Mouse (Mus musculus): ENCODE data around the gene Pcif1. TPM values are rescaled to one million over a fixed set of nuclear protein-coding genes. Genes with fewer than 3 reads are reported as not detected.
"Not testable (repeated sequence)": the region's sequence is repeated elsewhere in the genome, so short reads cannot be mapped to it uniquely, and the experiment has no call there.

The Pcif1 gene
- total RNA-seq (2021): 10 to 100 TPM; 42.1 to 43.3 TPM
- long read RNA-seq, experiment 1, full-length matches to known transcripts: 86 of 107 reads
- long read RNA-seq, experiment 1, partial matches to known transcripts: 7 of 107 reads
- long read RNA-seq, experiment 1, other reads (novel, unspliced or antisense): 14 of 107 reads
- long read RNA-seq, experiment 2, full-length matches to known transcripts: 66 of 94 reads
- long read RNA-seq, experiment 2, partial matches to known transcripts: 12 of 94 reads
- long read RNA-seq, experiment 2, other reads (novel, unspliced or antisense): 16 of 94 reads

DNA sequence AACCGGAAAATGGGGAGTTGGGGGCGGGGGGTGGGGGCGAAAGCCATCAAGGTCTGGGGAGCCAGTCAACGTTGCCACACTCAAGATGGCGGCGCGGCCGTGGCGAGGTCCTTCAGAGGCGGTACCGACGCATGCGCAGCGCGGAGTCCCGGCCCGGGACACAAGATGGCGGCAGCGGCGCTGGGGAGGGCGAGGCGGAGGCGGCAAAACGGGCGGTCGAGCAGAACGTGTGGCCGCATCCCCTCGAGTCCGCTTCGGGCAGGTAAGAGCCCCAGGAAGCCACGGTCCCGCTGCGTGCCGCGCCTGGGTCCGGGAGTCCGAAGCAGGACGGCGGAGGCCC is at the start of gene Pcif1:
TSS of gene Pcif1 (plus strand) at position 77 of the 340 bp plus-strand sequence.
- peak; percentile 94 for DNase-seq (ENCODE audit: low spot score in 2 of 2)

DNA sequence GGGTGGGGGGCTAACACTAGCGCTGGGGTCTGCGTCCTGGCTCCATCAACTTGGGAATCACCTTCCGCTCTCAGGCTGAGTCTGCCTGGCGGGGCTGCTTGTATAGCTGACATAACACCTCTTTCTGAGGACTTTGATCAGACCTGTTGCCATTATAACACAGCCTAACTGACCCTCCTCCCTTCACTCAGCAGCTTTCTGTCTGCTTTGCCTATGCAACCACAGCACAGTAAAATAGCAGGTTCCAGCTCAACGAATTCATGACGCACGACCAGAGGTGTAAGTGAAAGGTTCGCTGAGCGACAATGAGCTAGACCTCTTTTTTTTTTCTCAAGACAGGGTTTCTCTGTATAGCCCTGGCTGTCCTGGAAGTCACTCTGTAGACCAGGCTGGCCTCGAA is 48.1 kb upstream of the Pcif1 start:
- no peak for DNase-seq (ENCODE audit: low spot score in 2 of 2)

DNA sequence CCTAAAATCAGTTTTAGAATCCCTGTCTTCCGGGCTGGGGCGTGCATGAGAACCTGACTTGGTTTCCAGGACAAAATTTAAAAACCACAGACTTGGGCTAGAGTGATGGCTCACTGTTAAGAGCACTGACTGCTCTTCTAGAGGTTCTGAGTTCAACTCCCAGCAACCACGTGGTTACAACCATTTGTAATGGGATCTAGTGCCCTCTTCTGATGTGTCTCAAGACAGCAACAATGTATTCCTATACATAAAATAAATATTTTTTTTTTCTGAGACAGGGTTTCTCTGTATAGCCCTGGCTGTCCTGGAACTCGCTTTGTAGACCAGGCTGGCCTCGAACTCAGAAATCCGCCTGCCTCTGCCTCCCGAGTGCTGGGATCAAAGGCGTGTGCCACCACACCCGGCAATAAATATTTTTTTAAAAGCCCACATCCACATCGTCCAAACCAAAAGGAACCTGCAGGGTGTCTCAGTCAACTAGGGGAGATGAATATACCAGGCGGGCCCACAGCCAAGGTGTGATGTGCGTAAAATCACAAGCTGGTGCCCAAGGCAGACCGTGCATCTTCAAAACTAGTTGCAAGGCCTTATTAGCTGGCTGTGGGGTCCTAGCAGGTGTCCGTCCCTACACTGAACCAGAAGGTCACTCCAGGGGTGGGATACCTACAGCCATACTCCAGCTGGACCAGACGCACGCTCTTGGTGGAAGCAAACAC is 46.9 kb upstream of the Pcif1 start:
- DNase-seq (ENCODE audit: low spot score in 2 of 2): no peak

DNA sequence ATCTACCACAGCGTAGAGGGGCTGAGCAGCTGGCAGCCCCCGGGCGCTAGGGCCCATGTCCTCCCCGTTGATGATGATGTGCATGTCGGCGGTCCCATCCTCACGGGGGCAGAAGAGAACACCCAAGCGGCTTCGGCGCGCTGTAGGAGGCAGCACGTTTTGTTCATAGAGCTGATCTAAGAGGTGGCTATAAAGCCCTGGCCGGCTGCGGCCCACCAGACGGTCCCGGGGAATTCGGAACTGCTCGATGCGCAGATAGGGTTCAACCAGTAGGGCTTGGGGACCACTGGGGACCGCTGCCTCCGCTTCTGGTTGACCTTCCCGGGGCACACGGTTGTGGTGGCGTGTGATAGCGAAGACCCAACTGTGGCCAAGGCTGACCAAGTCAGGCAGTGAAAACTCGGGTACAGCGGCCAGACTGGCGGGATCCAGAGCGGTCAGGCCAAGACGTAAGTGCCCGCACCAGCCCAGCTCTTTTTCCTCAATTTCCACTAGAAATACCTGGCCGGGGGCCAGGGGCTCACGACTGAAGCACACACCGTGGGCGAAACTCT is 46.3 kb upstream of the Pcif1 start, which contains the start of gene Ctsa:
TSS of gene Ctsa (plus strand) at position 126 of the 554 bp plus-strand sequence.
- peak; percentile 51 to 73 for DNase-seq (ENCODE audit: low spot score in 2 of 2)

DNA sequence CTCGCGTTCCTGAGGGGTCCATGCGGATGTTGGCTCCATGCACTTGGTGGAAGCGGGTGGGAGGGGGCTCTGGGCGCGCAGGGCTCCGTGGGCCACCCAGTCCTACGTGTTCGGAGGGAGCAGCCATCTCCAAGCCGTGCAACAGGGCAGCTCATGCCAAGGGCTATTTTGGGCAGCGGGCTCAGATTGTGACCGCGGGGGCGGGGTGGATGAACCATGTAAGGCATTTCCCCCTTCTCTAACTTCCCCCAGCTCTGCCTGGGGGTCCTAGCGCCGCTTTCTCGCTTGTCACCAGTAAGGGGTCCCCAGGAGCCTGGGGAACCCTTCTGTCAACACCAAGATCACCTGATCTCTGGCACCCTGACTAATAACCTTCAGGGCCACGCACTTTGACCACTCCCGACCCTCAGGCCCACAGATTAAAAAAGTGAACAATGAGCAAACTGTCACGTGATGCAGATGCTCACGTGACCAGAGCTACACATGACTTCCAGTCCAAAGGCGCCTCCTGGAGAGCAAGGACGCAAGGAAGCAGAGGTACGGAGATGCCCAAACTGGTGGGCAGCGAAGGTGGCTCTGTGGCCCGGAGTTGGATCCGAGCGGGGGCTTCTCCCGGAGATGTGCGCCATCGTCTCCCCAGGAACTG is 45.7 kb upstream of the Pcif1 start, which contains the start of gene Neurl2:
TSS of gene Neurl2 (minus strand) at position 143 of the 646 bp plus-strand sequence.
- peak; percentile 84 to 93 for DNase-seq (ENCODE audit: low spot score in 2 of 2)

DNA sequence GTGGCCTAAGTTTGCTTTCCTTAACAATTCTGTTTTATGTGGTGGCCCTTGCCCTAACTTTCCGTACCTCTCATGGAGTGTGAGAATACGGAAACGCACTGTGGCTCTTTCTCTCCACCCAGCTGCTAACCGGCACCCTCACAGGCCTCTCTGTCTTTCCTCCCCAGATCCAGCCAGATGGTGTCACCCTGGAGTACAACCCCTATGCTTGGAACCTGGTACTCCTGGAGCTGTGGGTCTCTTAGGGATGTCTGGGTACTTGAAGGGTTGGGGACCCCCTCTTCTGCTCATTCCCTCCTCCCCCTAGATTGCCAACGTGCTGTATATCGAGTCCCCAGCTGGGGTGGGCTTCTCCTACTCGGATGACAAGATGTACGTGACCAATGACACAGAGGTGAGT is 44.6 kb upstream of the Pcif1 start:
- DNase-seq (ENCODE audit: low spot score in 2 of 2): no peak

DNA sequence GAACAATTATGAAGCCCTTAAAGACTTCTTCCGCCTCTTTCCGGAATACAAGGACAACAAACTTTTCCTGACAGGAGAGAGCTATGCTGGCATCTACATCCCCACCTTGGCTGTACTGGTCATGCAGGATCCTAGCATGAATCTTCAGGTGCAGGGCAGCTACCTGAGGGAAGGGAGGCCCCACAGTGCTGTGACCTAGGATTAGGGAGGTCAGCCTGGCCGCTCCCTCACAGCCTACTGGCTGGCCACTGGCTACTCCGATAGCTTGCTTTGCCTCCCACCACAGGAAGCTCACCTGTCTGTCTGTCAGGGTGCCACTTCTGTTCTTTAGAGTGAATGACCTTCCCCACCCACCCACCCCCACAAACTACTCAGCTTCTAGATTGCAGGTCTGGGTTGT is 43.9 kb upstream of the Pcif1 start:
- DNase-seq (ENCODE audit: low spot score in 2 of 2): no peak

DNA sequence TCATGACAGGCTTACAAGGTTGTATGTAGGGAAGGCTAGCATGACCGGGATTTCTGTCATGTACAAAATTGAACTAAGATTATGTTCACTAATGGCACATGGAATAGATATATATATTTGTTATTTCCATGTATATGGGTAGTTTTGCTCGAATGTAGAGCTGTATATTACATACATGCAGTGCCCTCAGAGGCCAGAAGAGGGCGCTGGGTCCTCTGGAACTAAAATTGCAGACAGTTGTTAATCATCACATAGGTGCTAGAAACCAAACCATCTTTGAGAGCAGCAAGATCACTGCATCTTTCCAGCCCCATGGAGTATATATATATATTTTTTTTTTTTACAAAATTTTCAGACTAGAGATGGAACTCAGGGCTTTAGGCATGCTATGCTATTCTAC is 33.3 kb upstream of the Pcif1 start:
- no peak for DNase-seq (ENCODE audit: low spot score in 2 of 2)

DNA sequence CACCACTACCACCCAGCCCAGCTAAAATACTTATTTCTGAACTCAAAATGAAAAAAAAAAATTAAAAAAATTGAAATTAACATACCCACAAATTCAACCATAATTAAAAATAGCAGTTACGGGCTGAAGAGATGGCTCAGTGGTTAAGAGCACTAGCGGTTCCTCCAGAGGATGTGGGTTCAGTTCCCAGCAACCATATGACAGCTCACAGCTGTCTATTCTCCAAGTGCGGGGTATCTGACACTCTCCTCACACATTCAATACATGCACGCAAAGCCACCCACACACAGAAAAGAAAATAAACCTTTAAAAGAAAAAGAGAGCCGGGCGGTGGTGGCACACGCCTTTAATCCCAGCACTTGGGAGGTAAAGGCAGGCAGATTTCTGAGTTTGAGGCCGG is 29.0 kb upstream of the Pcif1 start:
- DNase-seq (ENCODE audit: low spot score in 2 of 2): no peak

DNA sequence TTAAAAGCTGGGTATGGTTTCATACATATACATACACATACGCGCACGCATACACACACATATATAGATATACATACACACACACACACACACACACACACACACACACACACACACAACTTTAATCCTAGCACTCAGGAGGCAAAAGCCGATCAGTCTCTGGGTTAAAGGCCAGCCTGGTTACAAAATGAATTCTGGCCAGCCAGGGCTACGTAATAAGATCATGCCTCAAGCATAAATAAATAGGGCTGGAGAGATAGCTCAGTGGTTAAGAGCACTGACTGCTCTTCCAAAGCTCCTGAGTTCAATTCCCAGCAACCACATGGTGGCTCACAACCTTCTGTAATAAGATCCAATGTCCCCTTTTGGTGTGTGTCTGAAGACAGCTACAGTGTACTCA is 23.5 kb upstream of the Pcif1 start:
- DNase-seq (ENCODE audit: low spot score in 2 of 2): not testable (repeated sequence)

DNA sequence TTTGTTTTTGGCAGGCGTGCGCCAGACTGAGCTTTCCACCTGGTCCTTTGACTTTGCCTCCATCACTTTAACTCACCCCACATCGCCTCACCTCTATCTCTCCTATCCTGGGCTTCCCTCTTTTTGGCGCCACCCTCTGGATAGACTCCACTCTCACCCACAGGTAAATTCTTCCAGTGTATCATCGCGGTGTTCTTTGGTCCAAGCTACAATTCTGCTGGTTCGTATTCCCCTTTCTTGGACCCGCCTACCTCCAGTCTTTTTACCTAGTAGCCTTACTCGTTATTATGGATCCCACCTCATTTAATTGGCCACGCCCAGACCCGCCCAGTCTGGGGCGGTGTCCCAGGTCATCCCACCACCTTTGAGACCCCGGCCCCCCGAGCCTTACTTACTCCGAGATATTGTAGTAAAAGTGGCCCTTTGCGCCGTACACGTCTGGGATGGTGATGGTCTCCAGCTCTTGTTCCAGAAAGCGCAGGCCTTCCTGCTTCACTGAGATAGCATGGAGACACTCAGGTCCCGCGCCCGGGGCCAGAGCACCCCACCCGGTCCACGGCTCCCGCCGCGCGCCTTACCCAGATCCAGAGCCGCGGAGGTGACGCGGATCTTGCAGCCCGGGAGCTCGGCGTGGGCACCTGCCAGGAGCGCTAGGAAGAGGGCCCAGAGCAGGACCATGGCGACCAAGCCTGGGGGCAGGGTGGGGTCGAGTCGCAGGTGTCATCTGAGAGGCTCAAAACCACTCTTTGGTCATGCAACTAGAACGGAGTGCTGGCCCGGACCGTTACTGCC is 22.6 kb upstream of the Pcif1 start:
- no peak for DNase-seq (ENCODE audit: low spot score in 2 of 2)

DNA sequence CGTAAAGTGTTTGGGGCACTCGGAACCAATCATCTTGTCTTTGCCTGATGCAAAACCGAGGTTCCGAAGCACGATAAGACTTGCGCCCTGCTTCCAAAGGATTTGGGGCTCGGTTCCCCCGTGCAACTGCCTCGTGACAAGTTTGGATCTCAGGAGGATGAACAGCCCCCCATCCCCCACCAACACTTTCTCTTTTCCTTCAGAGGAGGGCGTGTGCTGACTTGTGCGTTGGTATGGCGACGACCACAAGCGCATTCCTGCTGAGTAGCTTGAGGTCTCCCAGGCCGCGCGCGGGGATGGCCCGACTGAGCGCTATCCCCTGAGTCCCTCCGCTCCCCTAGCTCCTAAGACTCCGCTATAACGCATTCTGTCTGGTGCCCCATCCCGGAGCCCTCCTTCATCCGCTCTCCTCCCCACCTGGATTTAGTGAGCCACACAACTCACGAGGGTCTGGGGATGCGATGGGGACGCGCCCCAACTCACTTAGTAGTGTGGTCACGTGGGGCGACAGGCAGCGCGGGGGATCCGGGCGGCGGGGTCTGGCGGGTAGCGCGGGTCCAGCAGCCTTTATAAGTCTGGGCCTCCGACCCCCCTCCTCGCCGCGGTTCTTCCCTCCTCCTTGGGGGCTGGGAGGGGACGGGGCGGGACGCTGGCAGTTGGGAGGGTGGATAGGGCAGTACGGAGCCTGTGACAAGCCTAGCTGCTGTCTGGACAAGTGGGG is 21.8 kb upstream of the Pcif1 start, which contains the start of gene Pltp:
TSS of gene Pltp (minus strand) at position 611 of the 721 bp plus-strand sequence.
- peak in 1 of 2 experiments; percentile 45 for DNase-seq (ENCODE audit: low spot score in 2 of 2)

DNA sequence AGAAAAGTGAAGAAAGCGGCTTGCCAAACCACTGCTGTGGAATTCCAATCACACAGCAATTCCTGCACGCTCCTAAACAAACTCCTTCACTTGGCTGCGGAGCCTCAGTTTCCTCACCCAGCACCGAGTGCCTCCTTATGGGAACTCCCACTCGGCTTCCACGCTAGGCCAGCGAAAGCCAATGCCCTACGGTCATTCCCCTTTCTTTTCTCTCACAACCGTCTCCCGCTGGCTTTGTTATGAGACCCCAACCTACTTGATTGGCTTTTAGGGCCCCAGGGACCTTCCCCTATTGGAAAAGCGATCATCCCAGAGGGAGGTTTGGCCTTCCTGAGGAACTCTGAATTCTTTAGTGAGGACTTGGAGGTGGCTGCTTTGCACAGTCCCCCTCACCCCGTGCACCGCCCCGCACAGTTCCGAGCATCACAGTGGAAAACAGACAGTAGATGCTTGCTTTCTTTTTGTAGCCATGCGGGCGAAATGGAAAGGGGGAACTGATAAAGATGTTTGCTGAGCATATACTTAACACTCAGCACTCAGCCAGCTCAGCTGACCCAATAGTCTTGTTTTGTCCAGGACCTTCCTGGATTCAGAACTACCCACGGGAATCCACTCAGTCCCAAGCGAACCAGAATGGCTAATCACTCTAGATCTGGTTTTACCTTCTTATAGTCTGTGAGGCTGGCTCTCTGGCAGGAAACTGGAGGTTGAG is 21.1 kb upstream of the Pcif1 start:
- no peak for DNase-seq (ENCODE audit: low spot score in 2 of 2)

DNA sequence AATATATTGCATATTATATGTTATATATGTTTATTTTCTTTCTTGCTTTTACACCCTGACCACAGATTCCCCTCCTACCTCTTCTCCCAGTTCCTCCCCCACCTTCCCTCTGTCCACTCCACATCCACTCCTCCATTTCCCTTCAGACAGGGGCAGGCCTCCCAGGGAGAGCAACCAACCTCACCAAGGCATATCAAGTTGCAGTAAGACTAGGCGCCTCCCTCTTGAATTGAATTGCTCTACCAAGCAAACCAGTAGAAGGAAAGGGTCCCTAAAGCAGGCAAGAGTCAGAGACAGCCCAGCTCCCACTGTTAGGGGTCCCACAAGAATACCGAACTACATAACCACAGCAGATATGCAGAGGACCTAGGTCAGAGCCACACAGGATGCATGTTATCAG is 19.9 kb upstream of the Pcif1 start:
- no peak for DNase-seq (ENCODE audit: low spot score in 2 of 2)

DNA sequence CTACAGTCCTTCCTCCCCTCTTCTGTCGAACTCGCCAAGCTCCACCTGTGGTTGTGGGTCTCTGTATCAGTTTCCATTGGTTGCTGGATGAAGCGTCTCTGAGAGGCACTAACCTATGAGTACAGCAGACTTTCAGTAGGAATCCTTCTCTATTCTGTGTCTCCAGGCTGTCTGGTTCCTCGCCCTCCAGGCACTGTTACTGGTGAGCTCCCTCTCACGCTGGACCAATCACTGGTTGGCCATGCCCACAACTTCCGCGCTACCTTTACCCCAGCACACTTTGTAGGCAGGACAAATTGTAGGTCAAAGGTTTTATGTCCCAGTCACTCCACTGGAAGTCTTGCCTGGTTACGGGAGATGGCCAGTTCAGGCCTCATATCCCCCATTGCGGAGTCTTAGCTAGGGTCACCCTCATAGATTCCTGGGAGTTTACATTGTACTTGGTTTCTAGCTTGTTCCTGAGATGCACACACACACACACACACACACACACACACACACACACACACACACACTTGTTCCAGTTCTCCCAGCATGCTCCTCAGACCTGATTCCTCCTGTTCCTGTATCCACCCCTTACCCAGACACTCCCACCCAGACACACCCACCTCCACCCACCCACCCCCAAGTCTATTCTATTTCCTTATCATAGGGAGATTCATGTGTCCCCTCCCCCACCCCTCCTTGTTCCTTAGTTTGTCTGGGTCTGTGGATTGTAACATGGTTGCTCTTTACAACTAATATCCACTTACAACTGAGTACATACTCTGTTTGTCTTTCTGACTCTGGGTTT is 19.3 kb upstream of the Pcif1 start:
- DNase-seq (ENCODE audit: low spot score in 2 of 2): no peak

DNA sequence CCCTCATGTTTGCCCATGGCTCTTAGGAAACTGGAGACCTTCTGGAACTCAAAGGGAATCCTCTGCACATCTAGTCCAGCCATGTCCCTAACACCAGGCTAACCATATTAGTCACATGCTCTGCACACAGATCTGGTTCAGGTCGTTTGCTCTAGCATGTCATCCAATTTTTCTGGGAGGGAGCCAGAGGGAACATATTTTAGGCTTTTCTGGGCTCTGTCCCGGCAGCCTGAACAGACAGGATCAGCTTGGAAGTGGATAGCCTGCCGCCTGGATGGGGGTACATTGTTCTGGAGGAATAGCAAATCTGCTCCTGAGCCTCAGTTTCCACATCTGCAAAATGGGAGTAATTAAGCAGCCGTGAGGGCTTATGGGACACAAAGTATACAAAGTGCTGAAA is 18.0 kb upstream of the Pcif1 start:
- no peak for DNase-seq (ENCODE audit: low spot score in 2 of 2)

DNA sequence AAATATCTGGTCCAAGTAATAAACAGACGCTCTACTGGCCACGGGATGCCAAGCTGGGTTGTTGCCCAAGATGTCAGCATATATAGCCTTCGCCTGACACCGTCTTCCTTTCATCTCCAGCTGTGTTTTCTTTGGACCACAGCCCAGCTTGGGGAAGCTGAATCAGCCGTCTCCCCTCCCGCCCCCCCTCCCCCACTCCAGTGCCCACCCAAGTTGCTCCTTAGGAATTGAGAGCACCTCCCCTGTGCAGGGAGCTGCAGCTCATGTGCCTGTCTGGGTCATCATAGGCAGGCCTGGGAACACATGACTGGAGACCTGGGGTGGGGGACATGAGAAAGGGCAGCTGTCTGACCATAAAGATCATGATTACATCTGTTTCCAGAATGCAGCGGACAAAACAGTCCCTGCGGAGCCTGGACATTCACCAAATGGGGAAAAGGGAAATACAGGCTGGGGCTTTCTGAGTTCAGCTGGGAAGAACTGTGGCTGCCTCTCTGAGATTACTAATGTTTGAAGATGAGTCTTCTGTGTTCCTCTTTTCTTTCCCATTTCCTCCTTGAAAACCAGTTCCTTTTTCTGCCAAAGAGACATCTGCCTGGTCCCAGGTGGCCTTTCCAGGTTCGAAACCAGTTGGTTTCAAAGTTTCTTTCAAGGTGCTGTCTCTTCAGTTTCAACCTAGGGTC is 16.8 kb upstream of the Pcif1 start:
- peak in 1 of 2 experiments; percentile 73 for DNase-seq (ENCODE audit: low spot score in 2 of 2)

DNA sequence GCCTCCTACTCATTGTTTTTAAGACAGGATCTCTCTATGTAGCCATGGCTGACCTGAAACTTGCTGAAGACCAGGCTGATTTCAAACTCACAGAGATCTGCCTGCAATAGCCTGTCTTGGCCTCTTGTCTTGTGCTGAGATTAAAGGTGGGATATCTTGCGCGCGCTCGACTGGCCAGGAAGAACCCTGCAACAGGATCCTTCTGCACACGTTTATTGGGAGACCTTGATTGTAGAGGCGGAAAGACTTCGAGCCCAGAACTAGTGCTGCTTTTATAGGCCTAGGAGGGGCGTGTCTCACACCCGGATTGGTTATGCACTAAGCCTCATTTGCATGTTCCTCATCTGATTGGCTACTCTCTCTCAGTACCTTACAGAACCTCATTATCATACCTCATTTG is 15.7 kb upstream of the Pcif1 start:
- not testable (repeated sequence) for DNase-seq (ENCODE audit: low spot score in 2 of 2)
